Mouse (Mus musculus) spleen, postnatal 14 days (tissue): ENCODE data around the gene Olfr740.

Source experiments
- DNase-seq, 2 experiments: peaks; one replicate each; pipeline ENCODE4 v3.0.0; 2021 to 2022; ENCODE audit warnings: low spot score in 2 of 2

Gene Olfr740

DNA sequence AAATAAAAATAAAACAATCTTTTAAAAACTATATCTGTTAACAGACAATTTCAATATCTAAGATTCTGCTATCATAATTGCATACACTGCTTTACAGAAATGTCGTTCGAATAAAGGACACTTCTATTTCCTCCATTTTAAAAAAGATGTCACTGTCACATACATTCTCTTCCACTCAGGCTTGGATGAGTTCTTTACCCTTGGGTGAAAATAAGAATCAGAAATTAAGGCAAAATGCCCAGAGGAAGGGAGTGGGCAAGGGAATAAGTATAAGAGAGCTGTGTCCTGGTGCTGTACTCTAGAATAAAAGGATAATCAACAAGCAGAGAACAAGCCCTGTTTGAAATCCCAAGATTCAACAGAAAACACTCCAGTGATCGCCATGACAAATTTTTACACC is at the start of gene Olfr740:
Gene Olfr740 (plus strand): TSS at position 301 of the 400 bp plus-strand sequence.
- no peak for DNase-seq

- DNase-seq: no peak
Measured at GRCm38 (mm10) chr14:50407268-50407667, 38.1 kb upstream of the Olfr740 start, which contains the start of gene Olfr738. Olfr738 (plus strand) TSS chr14:50407568.

DNA sequence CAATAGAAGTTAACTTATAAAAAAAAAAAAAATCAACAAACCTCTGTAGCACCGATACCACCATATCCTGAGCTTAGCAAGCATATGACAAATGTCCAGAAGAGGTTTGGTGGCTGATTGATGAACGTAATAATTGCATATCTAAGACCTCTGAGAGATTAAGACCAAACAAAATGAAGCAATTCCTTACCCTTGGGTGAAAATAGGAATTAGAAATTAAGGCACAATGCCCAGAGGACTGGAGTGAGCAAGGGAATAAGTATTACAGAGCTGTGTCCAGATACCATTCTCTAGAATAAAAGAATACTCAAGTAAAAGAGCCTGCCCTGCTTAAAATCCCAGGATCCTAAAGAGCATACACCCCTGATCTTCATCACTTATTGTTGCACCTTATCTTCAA is 27.0 kb upstream of the Olfr740 start, which contains the start of gene Olfr739:
Gene Olfr739 (plus strand): TSS at position 301 of the 400 bp plus-strand sequence.
- no peak for DNase-seq

DNA sequence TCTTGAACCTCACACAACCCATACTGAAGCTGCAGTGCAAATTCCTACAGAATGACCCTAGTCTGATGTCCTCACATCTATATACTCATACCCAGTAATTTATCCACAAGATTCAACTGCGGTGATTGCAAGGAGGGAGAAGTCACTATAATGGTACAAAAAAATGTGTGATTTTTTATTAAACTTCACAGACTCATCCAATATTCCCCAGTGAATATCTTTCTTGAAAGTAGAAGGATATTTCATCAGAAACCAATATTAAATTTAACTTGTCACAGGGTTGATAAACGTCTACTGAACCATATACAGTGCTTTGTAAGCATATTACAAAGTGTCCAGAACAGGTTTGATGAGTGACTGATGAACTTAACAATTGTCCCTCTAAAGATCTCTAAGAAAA is 27.1 kb downstream of the Olfr740 start, which contains the start of gene Olfr741:
Gene Olfr741 (plus strand): TSS at position 301 of the 400 bp plus-strand sequence.
- DNase-seq: no peak

DNA sequence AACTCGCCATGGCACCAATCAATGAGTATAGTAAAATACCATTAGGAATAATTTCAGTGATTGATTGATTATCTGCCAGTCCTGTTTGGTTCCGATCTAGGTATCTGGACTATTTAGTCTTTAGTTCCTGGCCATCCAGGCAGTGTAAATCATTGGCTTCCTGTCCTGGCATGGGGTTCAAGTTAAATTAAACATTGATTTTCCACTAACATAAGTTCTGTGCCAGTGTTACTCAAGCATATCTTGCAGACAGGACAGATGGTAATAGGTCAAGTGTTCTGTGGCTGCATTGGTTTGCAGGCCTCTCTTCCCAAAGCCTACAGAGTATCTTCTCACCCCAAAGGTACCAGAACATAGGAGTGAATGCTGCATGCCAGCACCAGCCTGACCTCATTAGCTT is 33.1 kb downstream of the Olfr740 start:
- DNase-seq: no peak

GRCm38 (mm10) chr14:50503300-50503699 is 58.0 kb downstream of the Olfr740 start, which contains the start of gene Olfr742:
Olfr742 (plus strand) TSS chr14:50503600.
- DNase-seq: no peak
